Mouse (Mus musculus) kidney, embryonic 14.5 days (tissue): ENCODE data around the gene Ncs1. TPM values are rescaled to one million over a fixed set of nuclear protein-coding genes. Genes with fewer than 3 reads are reported as not detected.
A peak's percentile ranks its signal among the peaks of the same experiment; 100 is the strongest.

Source experiments
- ATAC-seq: fragments of 200-750 bp; cut with Nextera tagmentation; 2 replicates; pipeline ENCODE4 v1.8.0; 2017; ENCODE audit warnings: moderate number of reproducible peaks, mild to moderate bottlenecking, moderate TSS enrichment, moderate library complexity; ENCODE audit not compliant: low FRiP score, low TSS enrichment
- H3K27ac ChIP-seq: fragments of 300-500 bp; sonication (generic); 2 replicates; pipeline ENCODE4 v1.5.1; 2014; ENCODE audit warnings: low read depth, mild to moderate bottlenecking, low read length, moderate library complexity, mixed read lengths
- H3K27me3 ChIP-seq: fragments of 300-500 bp; sonication (generic); 2 replicates; pipeline ENCODE4 v1.6.1; 2014; ENCODE audit warnings: mild to moderate bottlenecking, low read length; ENCODE audit not compliant: control insufficient read depth, insufficient read depth
- H3K36me3 ChIP-seq: fragments of 300-500 bp; sonication (generic); 2 replicates; pipeline ENCODE4 v1.6.1; 2014; ENCODE audit warnings: low read length, mixed read lengths; ENCODE audit not compliant: control insufficient read depth, insufficient read depth
- H3K4me1 ChIP-seq: fragments of 300-500 bp; sonication (generic); 2 replicates; pipeline ENCODE4 v1.6.1; 2014; ENCODE audit warnings: low read length, mixed read lengths; ENCODE audit not compliant: control insufficient read depth, insufficient read depth
- H3K4me2 ChIP-seq: fragments of 300-500 bp; sonication (generic); replicated peaks from 2 replicates; pipeline ENCODE4 v1.6.1; 2014; ENCODE audit warnings: low read depth, mild to moderate bottlenecking, low read length
- H3K4me3 ChIP-seq: fragments of 300-500 bp; sonication (generic); 2 replicates; pipeline ENCODE4 v1.5.1; 2014; ENCODE audit warnings: mild to moderate bottlenecking, low read length
- H3K9ac ChIP-seq: fragments of 300-500 bp; sonication (generic); 2 replicates; pipeline ENCODE4 v1.6.1; 2014; ENCODE audit warnings: low read depth, mild to moderate bottlenecking, low read length, moderate library complexity
- H3K9me3 ChIP-seq: fragments of 300-500 bp; sonication (generic); 2 replicates; pipeline ENCODE4 v1.6.1; 2016; ENCODE audit warnings: low read length; ENCODE audit not compliant: control insufficient read depth
- WGBS: fragments of 180-500 bp; shearing (Covaris S2); extraction: QIAGEN DNeasy Blood & Tissue Kit; methylation state at CpG from one replicate; pipeline ENCODE4 v1.1.7; 2014; 5-methylcytosine and 5-hydroxymethylcytosine counted together
- polyA plus RNA-seq: library from polyadenylated mRNA; unstranded; fragments of >200 nt; fragmentation: Nextera tagmentation; extraction: Ambion mirVana; gene quantifications from 2 replicates; pipeline ENCODE4 v1.2.1, GENCODE M21; 2014

Gene Ncs1
- polyA plus RNA-seq, 1 experiment from 2014 or later: 57.0 TPM

DNA sequence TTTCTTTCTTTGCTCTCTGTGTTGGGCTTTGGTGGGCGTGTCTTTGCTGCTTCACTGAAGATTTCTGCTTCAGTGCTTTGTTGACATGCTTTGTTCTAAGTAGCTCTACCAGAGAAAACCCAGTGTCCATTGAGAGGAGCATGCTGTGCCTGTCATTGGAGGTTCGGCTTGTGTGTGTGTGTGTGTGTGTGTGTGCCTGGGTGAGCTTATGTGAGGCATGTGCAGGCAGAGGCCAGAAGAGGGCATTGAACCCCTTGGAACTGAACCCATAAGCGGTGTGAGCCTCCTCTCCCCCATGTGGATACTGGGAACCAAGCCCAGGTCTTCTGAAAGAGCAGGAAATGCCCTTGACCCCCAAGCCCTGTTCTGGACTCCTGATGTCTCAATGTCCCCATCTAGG lies 7.8 kb downstream of the Ncs1 start:
- no peak for ATAC-seq
- Histone ChIP-seq H3K4me3 (no peak overlapping the region), H3K4me1 (peaks cover 38% of the 10 kb centered on the region), H3K27me3 (no peaks in the 10 kb centered on the region), H3K9ac (no peak overlapping the region), H3K4me2 (no peak overlapping the region), H3K9me3 (no peaks in the 10 kb centered on the region), H3K27ac (no peak overlapping the region), H3K36me3 (peaks cover 5% of the 10 kb centered on the region; the same call in 1 of the 2 replicates)
- WGBS: 71% methylated on average over 3 of the region's 3 CpGs

GRCm38 (mm10) chr2:31254806-31255205 lies 9.2 kb downstream of the Ncs1 start:
- peaks cover 47% of the 10 kb centered on the region for H3K4me1 ChIP-seq
- 93% methylated on average over 3 of the region's 3 CpGs for WGBS

DNA sequence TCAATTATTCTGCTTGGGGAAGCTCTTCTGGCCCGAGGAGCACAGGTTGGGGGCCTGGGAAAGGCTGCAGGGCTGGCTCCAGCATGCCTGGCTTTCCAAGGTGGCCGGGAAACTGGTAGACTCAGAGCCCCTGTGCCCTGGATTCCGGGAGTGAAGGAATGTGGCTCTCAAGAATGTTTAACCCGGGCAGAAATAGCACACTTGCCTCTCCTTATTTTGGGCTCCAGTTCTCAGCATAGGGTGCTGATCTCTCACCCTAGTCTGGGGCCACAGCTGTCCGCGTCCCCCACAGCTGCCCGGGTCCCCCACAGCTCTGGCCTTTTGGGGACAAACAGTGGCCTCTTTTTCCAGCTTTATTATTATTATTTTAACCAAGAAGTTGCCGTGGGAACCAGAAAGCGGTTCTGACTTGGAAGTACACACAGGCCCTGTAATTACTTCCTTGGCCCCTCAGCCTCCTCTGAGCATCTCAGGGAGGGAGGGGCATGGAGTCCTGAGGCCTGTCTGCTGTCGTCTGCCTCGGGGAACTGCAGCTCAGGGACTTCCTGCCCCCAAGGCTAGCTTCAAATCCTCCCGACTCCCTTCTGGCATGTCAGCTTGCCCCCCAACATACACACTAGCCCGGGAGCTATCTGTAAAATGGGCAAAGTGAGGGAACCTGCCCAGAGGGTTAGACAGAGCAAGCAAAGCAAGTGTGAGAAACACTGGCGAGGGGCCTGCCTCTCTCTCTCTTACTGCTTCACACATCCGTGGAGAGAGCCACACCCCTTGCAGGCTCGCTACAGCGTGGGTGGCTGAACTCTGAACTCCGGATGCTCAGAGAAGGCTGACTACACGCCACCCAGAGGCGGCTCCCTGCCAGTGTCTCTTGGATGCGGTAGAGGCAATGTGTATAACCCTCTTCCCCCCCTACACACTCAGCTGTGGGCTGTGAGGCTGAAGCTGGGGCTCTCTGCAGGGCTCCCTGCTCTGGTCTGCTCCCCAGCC lies 10.6 kb downstream of the Ncs1 start:
- Histone ChIP-seq H3K4me1 (peaks cover 44% of the 10 kb centered on the region), H3K9ac (0 out of 2 replicates have a peak overlapping the region, but pooled peaks have one; percentile 9), H3K27me3 (no peaks in the 10 kb centered on the region), H3K4me2 (peak overlapping the region; percentile 30), H3K4me3 (no peak overlapping the region), H3K27ac (peak overlapping the region; percentile 93), H3K9me3 (no peaks in the 10 kb centered on the region), H3K36me3 (no peaks in the 10 kb centered on the region)
- peak; percentile 45 for ATAC-seq
- WGBS: 11% methylated on average over 21 of the region's 21 CpGs

More at GRCm38 (mm10) chr2:31254806-31255205, 9.2 kb downstream of the Ncs1 start:
- no peaks in the 10 kb centered on the region for H3K9me3 ChIP-seq
- H3K27ac ChIP-seq: peak overlapping the region; percentile 93
- H3K4me3 ChIP-seq: no peak overlapping the region
- ATAC-seq: no peak
- no peaks in the 10 kb centered on the region for H3K27me3 ChIP-seq
- no peak overlapping the region for H3K9ac ChIP-seq
- no peaks in the 10 kb centered on the region for H3K36me3 ChIP-seq
- H3K4me2 ChIP-seq: no peak overlapping the region

DNA sequence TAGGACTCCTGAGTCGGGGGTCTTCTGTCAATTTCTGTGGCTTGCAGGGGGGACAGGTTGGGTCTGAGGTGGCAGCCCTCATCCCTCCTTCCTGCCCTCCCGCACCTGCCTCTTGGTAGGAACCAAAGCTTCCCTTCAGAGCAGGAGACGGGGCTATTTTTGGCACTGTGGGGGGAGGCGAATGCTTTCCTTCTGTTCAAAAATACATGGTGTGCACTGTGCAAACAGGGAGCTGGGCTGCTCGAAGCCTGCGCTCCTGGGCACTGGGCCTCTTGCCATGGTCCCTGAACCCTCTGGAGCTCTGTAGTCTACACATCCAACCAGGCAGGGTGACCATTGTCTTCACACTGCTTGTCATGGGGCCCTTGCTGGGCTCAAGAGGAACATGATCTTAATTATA lies 11.5 kb downstream of the Ncs1 start:
- WGBS: 66% methylated on average over 6 of the region's 6 CpGs
- Histone ChIP-seq H3K36me3 (no peaks in the 10 kb centered on the region), H3K9ac (no peak overlapping the region), H3K27me3 (no peaks in the 10 kb centered on the region), H3K4me1 (peaks cover 44% of the 10 kb centered on the region), H3K4me2 (peak overlapping the region; percentile 30; the same call in 1 of the 2 replicates), H3K27ac (0 out of 2 replicates have a peak overlapping the region, but pooled peaks have one; percentile 44), H3K9me3 (no peaks in the 10 kb centered on the region), H3K4me3 (no peak overlapping the region)
- no peak for ATAC-seq

- Histone ChIP-seq H3K4me1 (peaks cover 50% of the 10 kb centered on the region), H3K9ac (peak overlapping the region; percentile 37; the same call in 1 of the 2 replicates), H3K9me3 (no peaks in the 10 kb centered on the region), H3K27ac (peak overlapping the region; percentile 13; the same call in 1 of the 2 replicates), H3K4me3 (peak overlapping the region; percentile 43), H3K4me2 (peak overlapping the region; percentile 54), H3K27me3 (no peaks in the 10 kb centered on the region), H3K36me3 (no peaks in the 10 kb centered on the region)
- WGBS: 10% methylated on average over 22 of the region's 22 CpGs
- ATAC-seq: peak; percentile 66
These were observed 13.2 kb downstream of the Ncs1 start for GRCm38 (mm10) chr2:31258609-31259366.

DNA sequence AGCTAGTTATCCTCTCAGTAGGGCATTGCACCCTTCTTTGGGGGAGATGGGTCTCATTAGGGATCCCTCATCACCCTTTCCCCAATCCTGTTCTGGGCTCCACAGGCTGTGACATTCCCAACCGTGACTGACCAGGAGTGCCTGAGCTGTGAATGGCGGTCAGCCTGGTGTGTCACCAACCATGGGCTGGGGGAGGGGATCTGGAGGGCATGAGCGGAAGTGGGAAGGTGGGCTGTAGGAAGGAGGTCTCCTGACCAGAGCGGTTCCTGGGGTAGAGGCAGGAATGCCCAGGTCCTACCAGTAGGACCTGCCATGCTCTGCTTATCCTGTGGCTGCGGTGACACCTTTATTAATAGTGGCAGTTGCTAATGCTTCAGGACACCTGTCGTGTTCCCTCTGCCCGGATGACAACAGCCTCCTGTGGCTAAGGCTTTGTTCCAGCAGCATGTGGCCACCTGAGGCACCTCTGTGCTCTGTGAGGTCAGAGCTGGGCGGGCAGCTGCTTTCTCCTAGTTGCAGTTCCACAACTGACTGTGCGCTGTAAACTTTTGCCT lies 13.8 kb downstream of the Ncs1 start:
- H3K4me3 ChIP-seq: peak overlapping the region; percentile 43
- peaks cover 54% of the 10 kb centered on the region for H3K4me1 ChIP-seq
- H3K27ac ChIP-seq: peak overlapping the region; percentile 13; the same call in 1 of the 2 replicates
- peak overlapping the region; percentile 54 for H3K4me2 ChIP-seq
- ATAC-seq: peak; percentile 60
- no peaks in the 10 kb centered on the region for H3K27me3 ChIP-seq
- H3K9ac ChIP-seq: peak overlapping the region; percentile 37; the same call in 1 of the 2 replicates
- 30% methylated on average over 9 of the region's 9 CpGs for WGBS
- no peaks in the 10 kb centered on the region for H3K9me3 ChIP-seq
- no peaks in the 10 kb centered on the region for H3K36me3 ChIP-seq

DNA sequence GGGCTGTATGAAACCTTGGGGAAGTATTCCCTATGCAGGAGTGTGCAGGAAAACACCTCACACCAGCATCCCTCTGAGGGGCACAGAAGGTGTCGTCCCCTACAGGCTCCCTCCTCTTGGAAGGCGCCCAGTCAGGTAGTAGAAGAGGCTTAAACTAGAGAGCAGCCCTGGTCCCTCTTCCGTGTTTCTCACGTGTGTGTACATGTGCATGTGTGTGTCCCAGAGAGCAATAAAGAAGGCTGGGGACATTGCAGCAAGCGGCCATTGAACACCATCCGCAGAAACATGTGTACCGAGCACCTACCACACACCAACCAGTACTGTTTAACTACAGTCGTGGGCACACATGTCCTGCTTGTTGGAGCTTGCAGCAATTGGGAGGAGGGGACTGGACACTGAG lies 14.9 kb downstream of the Ncs1 start:
- Histone ChIP-seq H3K27ac (no peak overlapping the region), H3K4me1 (peaks cover 59% of the 10 kb centered on the region), H3K4me2 (no peak overlapping the region), H3K27me3 (no peaks in the 10 kb centered on the region), H3K4me3 (no peak overlapping the region), H3K9me3 (no peaks in the 10 kb centered on the region), H3K9ac (no peak overlapping the region), H3K36me3 (no peaks in the 10 kb centered on the region)
- ATAC-seq: no peak
- WGBS: 89% methylated on average over 8 of the region's 8 CpGs

DNA sequence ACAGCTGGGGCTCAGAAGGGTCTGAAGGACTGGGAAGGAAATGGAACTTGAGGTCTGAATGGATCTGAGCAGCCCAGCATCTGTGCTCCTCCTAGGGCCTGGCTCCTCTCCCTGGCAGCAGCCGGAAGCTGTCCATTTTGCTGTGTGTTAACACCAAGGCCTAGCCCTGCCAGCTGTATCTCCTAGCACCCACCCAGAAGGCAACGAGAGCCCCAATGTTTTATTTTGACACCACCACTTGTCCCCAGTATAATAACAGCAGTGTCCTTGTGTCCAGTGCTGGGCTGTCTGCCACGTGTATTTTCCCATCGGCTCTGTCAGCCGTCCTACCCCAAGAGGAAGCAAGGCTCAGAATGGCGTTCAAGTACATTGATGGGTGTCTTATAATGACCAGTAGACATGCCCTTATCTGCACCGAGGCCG lies 17.4 kb downstream of the Ncs1 start:
- H3K4me3 ChIP-seq: no peak overlapping the region
- H3K9ac ChIP-seq: 0 out of 2 replicates have a peak overlapping the region, but pooled peaks have one; percentile 1
- WGBS: 68% methylated on average over 8 of the region's 8 CpGs
- peaks cover 54% of the 10 kb centered on the region for H3K4me1 ChIP-seq
- H3K27me3 ChIP-seq: no peaks in the 10 kb centered on the region
- ATAC-seq: no peak
- no peak overlapping the region for H3K4me2 ChIP-seq
- no peaks in the 10 kb centered on the region for H3K9me3 ChIP-seq
- no peak overlapping the region; the same call in 1 of the 2 replicates for H3K27ac ChIP-seq
- no peaks in the 10 kb centered on the region for H3K36me3 ChIP-seq
